Mouse (Mus musculus) heart, adult 2 months (tissue): ENCODE measurements around the gene Fgfr1op.

Source experiments
- CTCF ChIP-seq: fragments of 200-600 bp; IDR thresholded peaks from 2 replicates; pipeline ENCODE4 v1.8.1; 2022; ENCODE audit warnings: antibody characterized with exemption, mild to moderate bottlenecking, moderate library complexity
- EP300 ChIP-seq: fragments of 200-500 bp; IDR thresholded peaks from 2 replicates; pipeline ENCODE4 v1.6.1; 2011; ENCODE audit warnings: low read depth, low read length, control low read depth; ENCODE audit not compliant: insufficient read depth
- POLR2A ChIP-seq: fragments of 200-500 bp; IDR thresholded peaks from 2 replicates; pipeline ENCODE4 v1.6.1; 2011; ENCODE audit warnings: mild to moderate bottlenecking, low read depth, low read length, control low read depth; ENCODE audit not compliant: insufficient read depth

DNA sequence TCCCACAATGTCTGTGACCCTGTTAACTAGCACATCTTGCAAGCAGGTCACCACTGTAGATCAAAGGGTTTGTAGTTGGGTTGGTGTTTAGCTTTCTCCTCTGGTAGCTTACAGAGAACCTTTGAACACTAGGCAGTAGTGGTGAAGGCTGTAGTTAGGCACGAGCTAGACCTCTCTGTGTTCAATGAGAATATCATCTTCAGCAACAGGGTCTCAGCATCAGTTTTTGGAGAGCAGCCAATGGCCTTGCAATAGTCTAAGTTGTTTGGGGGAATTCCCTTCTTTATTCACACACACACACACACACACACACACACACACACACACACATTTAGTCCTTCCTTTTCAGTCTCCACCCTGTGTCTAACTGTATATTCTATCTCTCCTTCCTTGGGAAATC lies 38.2 kb downstream of the Fgfr1op start:
- TF ChIP-seq EP300 (no peak), CTCF (no peak), POLR2A (no peak)
